Mouse (Mus musculus) forebrain, embryonic 14.5 days (tissue): ENCODE results near the gene Kif1c. TPM values are rescaled to one million over a fixed set of nuclear protein-coding genes. Genes with fewer than 3 reads are reported as not detected.
A peak's percentile ranks its signal among the peaks of the same experiment; 100 is the strongest.

ENCODE experiments used
- ATAC-seq: fragments of 200-750 bp; cut with Nextera tagmentation; 2 replicates; pipeline ENCODE4 v1.8.0; 2017; ENCODE audit warnings: mild to moderate bottlenecking, moderate library complexity
- DNase-seq: peaks from one replicate; pipeline ENCODE4 v3.0.0-alpha.2; 2015; ENCODE audit warnings: low spot score
- H3K27ac ChIP-seq: fragments of 300-500 bp; sonication (generic); 2 replicates; pipeline ENCODE4 v1.5.1; 2014; ENCODE audit warnings: low read depth, mild to moderate bottlenecking, control low read depth, low read length, moderate library complexity
- H3K27me3 ChIP-seq: fragments of 300-500 bp; sonication (generic); replicated peaks from 2 replicates; pipeline ENCODE4 v1.6.1; 2014; ENCODE audit warnings: low read length, control low read depth, mixed read lengths; ENCODE audit not compliant: control insufficient read depth, insufficient read depth
- H3K36me3 ChIP-seq: fragments of 300-500 bp; sonication (generic); 2 replicates; pipeline ENCODE4 v1.6.1; 2014; ENCODE audit warnings: low read length, control low read depth; ENCODE audit not compliant: control insufficient read depth, insufficient read depth
- H3K4me1 ChIP-seq: fragments of 300-500 bp; sonication (generic); 2 replicates; pipeline ENCODE4 v1.6.1; 2014; ENCODE audit warnings: antibody characterized with exemption, low read length, control low read depth; ENCODE audit not compliant: control insufficient read depth, insufficient read depth
- H3K4me2 ChIP-seq: fragments of 300-500 bp; sonication (generic); 2 replicates; pipeline ENCODE4 v1.6.1; 2014; ENCODE audit warnings: mild to moderate bottlenecking, control low read depth, low read length
- H3K4me3 ChIP-seq: fragments of 300-500 bp; sonication (generic); 2 replicates; pipeline ENCODE4 v1.5.1; 2014; ENCODE audit warnings: low read depth, low read length, control low read depth
- H3K9ac ChIP-seq: fragments of 300-500 bp; sonication (generic); 2 replicates; pipeline ENCODE4 v1.6.1; 2014; ENCODE audit warnings: mild to moderate bottlenecking, low read length, control low read depth, moderate library complexity
- H3K9me3 ChIP-seq: fragments of 300-500 bp; sonication (generic); replicated peaks from 2 replicates; pipeline ENCODE4 v1.6.1; 2016; ENCODE audit warnings: low read length, control low read depth, mixed read lengths; ENCODE audit not compliant: control insufficient read depth
- WGBS: fragments of 180-500 bp; shearing (Covaris S2); extraction: QIAGEN DNeasy Blood & Tissue Kit; methylation state at CpG from one replicate; pipeline ENCODE4 v1.1.7; 2014; 5-methylcytosine and 5-hydroxymethylcytosine counted together
- polyA plus RNA-seq: library from polyadenylated mRNA; unstranded; fragments of >200 nt; fragmentation: Nextera tagmentation; extraction: Ambion mirVana; gene quantifications from 2 replicates; pipeline ENCODE4 v1.2.1, GENCODE M21; 2014

Gene Kif1c
- polyA plus RNA-seq, 1 experiment from 2014 or later: 4.6 TPM

GRCm38 (mm10) chr11:70671333-70672047 is 28.9 kb upstream of the Kif1c start:
- no peak for DNase-seq
- Histone ChIP-seq H3K36me3 (peaks cover 39% of the 10 kb centered on the region), H3K4me2 (peak overlapping the region; percentile 97; the same call in 1 of the 2 replicates), H3K9ac (0 out of 2 replicates have a peak overlapping the region, but pooled peaks have one; percentile 13), H3K27me3 (no peaks in the 10 kb centered on the region), H3K4me1 (peaks cover 14% of the 10 kb centered on the region), H3K27ac (no peak overlapping the region), H3K9me3 (no peaks in the 10 kb centered on the region), H3K4me3 (no peak overlapping the region)
- 78% methylated on average over 16 of the region's 16 CpGs for WGBS
- no peak for ATAC-seq

DNA sequence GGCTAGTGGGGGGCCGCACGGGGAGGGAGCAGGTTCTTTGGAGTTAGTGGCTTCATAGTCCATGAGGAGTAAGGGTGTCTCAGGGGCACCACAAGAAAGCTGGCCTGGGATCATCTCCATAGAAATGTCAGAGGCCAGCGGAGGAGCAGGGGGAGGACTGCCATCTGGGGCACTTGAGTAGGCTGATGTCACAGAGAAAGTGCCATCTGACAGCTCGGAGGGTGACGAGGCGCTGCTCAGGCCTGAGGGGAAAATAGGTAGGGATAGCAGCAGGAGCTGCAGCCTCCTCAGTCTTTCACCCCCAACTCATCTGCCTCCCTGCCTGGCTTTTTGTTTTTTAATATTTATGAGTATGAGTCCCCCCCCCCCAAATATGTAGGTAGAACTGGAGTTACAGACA is 26.3 kb upstream of the Kif1c start:
- no peak for ATAC-seq
- no peak for DNase-seq
- no peak overlapping the region for H3K4me3 ChIP-seq
- H3K27ac ChIP-seq: no peak overlapping the region
- WGBS: 57% methylated on average over 6 of the region's 6 CpGs
- no peak overlapping the region for H3K9ac ChIP-seq
- H3K9me3 ChIP-seq: no peaks in the 10 kb centered on the region
- no peaks in the 10 kb centered on the region for H3K27me3 ChIP-seq
- H3K4me1 ChIP-seq: peaks cover 7% of the 10 kb centered on the region; the same call in 1 of the 2 replicates
- H3K4me2 ChIP-seq: no peak overlapping the region
- peaks cover 49% of the 10 kb centered on the region for H3K36me3 ChIP-seq

- DNase-seq (no peak), ATAC-seq (no peak)
- Histone ChIP-seq H3K27me3 (no peaks in the 10 kb centered on the region), H3K36me3 (peaks cover 54% of the 10 kb centered on the region), H3K4me2 (no peak overlapping the region), H3K4me1 (peaks cover 7% of the 10 kb centered on the region; the same call in 1 of the 2 replicates), H3K27ac (no peak overlapping the region), H3K4me3 (no peak overlapping the region), H3K9me3 (no peaks in the 10 kb centered on the region), H3K9ac (no peak overlapping the region)
- 64% methylated on average over 11 of the region's 11 CpGs for WGBS
Measured at GRCm38 (mm10) chr11:70674501-70674900, 25.8 kb upstream of the Kif1c start.

DNA sequence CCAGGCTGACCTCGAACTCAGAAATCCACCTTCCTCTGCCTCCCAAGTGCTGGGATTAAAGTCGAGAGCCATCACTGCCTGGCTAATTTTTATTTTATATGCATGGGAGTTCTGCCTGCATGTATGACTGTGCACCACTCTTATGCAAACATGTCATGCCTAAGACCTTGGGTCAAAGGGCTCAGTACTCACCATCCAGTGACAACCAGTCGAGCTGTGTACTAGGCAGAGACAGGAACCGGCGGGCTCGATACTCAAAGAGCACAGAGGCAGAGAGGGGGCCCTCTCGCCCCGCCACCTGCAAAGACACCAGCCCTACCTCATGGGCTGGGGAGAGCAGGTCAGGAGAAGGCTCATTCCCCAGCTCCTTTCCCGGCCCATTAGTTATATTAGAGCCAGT is 22.3 kb upstream of the Kif1c start:
- no peak overlapping the region for H3K27ac ChIP-seq
- H3K4me1 ChIP-seq: peaks cover 8% of the 10 kb centered on the region
- H3K9me3 ChIP-seq: no peaks in the 10 kb centered on the region
- no peak overlapping the region for H3K4me2 ChIP-seq
- no peaks in the 10 kb centered on the region for H3K27me3 ChIP-seq
- no peak overlapping the region for H3K4me3 ChIP-seq
- H3K36me3 ChIP-seq: peaks cover 59% of the 10 kb centered on the region
- DNase-seq (no peak), ATAC-seq (no peak)
- H3K9ac ChIP-seq: no peak overlapping the region
- 84% methylated on average over 9 of the region's 9 CpGs for WGBS

- H3K4me2 ChIP-seq: no peak overlapping the region
- H3K27me3 ChIP-seq: no peaks in the 10 kb centered on the region
- 79% methylated on average over 2 of the region's 2 CpGs for WGBS
- peaks cover 8% of the 10 kb centered on the region for H3K4me1 ChIP-seq
- H3K27ac ChIP-seq: no peak overlapping the region
- no peak for DNase-seq
- no peak overlapping the region for H3K4me3 ChIP-seq
- H3K9ac ChIP-seq: no peak overlapping the region
- no peak for ATAC-seq
- H3K9me3 ChIP-seq: no peaks in the 10 kb centered on the region
- H3K36me3 ChIP-seq: peaks cover 64% of the 10 kb centered on the region
Measured at GRCm38 (mm10) chr11:70678576-70678975, 21.8 kb upstream of the Kif1c start.

DNA sequence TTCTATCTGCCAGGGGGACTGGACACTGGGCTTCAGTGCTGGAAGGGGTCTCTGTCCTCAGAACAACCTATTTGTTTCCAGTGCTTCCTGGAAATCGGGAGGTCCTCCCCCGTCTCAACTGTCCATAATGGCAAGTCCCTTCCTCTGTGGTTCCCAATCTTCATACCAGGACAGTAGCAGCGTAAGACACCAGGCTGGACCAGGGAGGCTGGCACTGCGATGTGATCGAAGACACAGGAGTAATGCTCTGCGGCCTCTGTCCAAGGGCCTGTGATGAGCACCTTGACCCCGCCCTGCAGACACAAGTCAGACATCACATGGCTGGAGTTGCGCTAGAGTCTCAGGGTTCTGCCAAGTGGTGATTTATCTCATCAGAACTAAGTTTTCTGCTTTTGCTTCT is 21.0 kb upstream of the Kif1c start:
- peaks cover 64% of the 10 kb centered on the region for H3K36me3 ChIP-seq
- no peak overlapping the region for H3K9ac ChIP-seq

GRCm38 (mm10) chr11:70679894-70680293 is 20.5 kb upstream of the Kif1c start:
- Histone ChIP-seq H3K4me1 (peaks cover 8% of the 10 kb centered on the region), H3K9me3 (no peaks in the 10 kb centered on the region), H3K9ac (no peak overlapping the region), H3K4me3 (no peak overlapping the region), H3K36me3 (peaks cover 66% of the 10 kb centered on the region), H3K27ac (no peak overlapping the region), H3K4me2 (no peak overlapping the region), H3K27me3 (no peaks in the 10 kb centered on the region)
- 93% methylated on average over 8 of the region's 8 CpGs for WGBS
- DNase-seq (no peak), ATAC-seq (no peak)

More for the DNA sequence above, 21.0 kb upstream of the Kif1c start:
- Histone ChIP-seq H3K9me3 (no peaks in the 10 kb centered on the region), H3K27ac (no peak overlapping the region), H3K27me3 (no peaks in the 10 kb centered on the region), H3K4me2 (no peak overlapping the region), H3K4me1 (peaks cover 8% of the 10 kb centered on the region), H3K4me3 (no peak overlapping the region)
- no peak for ATAC-seq
- DNase-seq: no peak
- WGBS: 96% methylated on average over 8 of the region's 8 CpGs

GRCm38 (mm10) chr11:70681170-70681569 is 19.2 kb upstream of the Kif1c start:
- ATAC-seq: no peak
- Histone ChIP-seq H3K27me3 (no peaks in the 10 kb centered on the region), H3K27ac (no peak overlapping the region), H3K4me2 (no peak overlapping the region), H3K4me1 (peaks cover 8% of the 10 kb centered on the region), H3K4me3 (no peak overlapping the region), H3K9me3 (no peaks in the 10 kb centered on the region), H3K36me3 (peaks cover 62% of the 10 kb centered on the region), H3K9ac (no peak overlapping the region)
- DNase-seq: no peak
- 65% methylated on average over 12 of the region's 12 CpGs for WGBS

GRCm38 (mm10) chr11:70681897-70682581 is 18.3 kb upstream of the Kif1c start:
- DNase-seq (peak; percentile 88), ATAC-seq (peak; percentile 85)
- Histone ChIP-seq H3K9me3 (no peaks in the 10 kb centered on the region), H3K9ac (no peak overlapping the region), H3K27me3 (no peaks in the 10 kb centered on the region), H3K4me1 (peaks cover 13% of the 10 kb centered on the region), H3K36me3 (peaks cover 57% of the 10 kb centered on the region), H3K4me2 (peak overlapping the region; percentile 24; the same call in 1 of the 2 replicates), H3K27ac (peak overlapping the region; percentile 72), H3K4me3 (no peak overlapping the region)
- 10% methylated on average over 11 of the region's 11 CpGs for WGBS
